Mouse (Mus musculus): ENCODE data around the gene Sumo1. TPM values are rescaled to one million over a fixed set of nuclear protein-coding genes. Genes with fewer than 3 reads are reported as not detected.

The Sumo1 gene
- total RNA-seq, 1 experiment, result 161 TPM

DNA sequence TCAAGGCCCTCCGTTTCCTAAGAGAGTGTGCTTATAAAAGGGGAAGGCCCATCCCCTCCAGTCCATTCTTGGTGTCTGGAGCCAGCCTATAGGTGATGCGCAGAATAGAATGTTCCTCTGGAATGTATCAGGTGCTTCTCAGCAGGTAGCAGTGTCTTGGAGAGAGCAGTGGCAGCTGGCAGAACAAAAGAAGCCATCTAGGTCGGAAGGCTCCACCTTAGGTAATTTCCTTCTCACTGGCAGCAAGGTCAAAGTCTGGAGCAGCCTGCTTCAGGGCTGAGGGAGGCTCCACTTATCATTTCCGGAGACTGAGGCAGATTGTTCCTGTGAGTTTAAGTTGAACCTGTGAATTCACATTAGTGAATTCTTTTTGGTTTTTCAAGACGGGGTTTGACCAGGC is 27.1 kb upstream of the Sumo1 start:
- TF ChIP-seq CHD2 (IDR thresholded peaks at IDR 0.05; ENCODE audit: low read depth, low read length), result peak; percentile 57; the same call in 1 of the 2 replicates
- TF ChIP-seq HCFC1 (IDR thresholded peaks at IDR 0.05; ENCODE audit: borderline replicate concordance, insufficient read depth, low read length), result 0 out of 2 replicates have a peak, but pooled peaks have one; percentile 26
- TF ChIP-seq ZNF384 (IDR thresholded peaks at IDR 0.05; ENCODE audit: low read depth, low read length), result no peak
- Histone ChIP-seq H3K4me3 (ENCODE audit: insufficient read depth in 1 of 2, low read depth in 1 of 2, low read length in 2 of 2, poor library complexity in 1 of 2, severe bottlenecking in 1 of 2) (peak overlapping the region in 1 of 2 experiments; percentile 42; a peak in 2 of 4 replicates), H3K27ac (ENCODE audit: insufficient read depth, low read depth, low read length, poor library complexity, severe bottlenecking) (peak overlapping the region; percentile 99), H3K9me3 (ENCODE audit: control insufficient read depth, insufficient read depth, low read depth, low read length) (no peaks in the 10 kb centered on the region), H3K9ac (ENCODE audit: insufficient read depth, low read depth, low read length, poor library complexity, severe bottlenecking) (peak overlapping the region; percentile 77; the same call in 1 of the 2 replicates), H3K36me3 (ENCODE audit: control insufficient read depth, insufficient read depth, low read length, poor library complexity, severe bottlenecking) (peaks cover 48% of the 10 kb centered on the region), H3K4me1 (ENCODE audit: control insufficient read depth in 2 of 2, insufficient read depth in 2 of 2, low read length in 2 of 2, poor library complexity in 1 of 2) (peaks cover 1 to 16% of the 10 kb centered on the region in 2 experiments; a peak in 3 of 4 replicates)
- DNase-seq (ENCODE audit: low read depth, low spot score), result peak; percentile 80
- in situ Hi-C loops (cut with MboI; ENCODE audit: low sequenced_read_pairs in 2 of 2, unreplicated experiment in 2 of 2), result no loop called here

DNA sequence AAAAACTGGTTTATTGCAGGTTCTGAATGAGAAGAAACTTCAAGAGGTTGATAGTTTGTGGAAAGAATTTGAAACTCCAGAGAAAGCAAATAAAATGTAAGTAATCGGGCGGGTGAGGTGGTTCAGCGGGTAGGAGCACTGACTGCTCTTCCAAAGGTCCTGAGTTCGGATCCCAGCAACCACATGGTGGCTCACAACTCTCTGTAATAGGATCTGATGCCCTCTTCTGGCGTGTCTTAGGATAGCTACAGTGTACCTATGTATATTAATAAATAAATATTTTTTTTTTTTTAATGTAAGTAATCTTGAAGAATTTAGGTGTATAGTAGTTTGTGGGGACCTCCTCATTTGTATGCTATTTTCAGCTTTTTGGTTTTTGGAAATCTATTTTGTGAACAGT is 19.8 kb upstream of the Sumo1 start:
- in situ Hi-C loops (cut with MboI; ENCODE audit: low sequenced_read_pairs in 2 of 2, unreplicated experiment in 2 of 2), result no loop called here
- peaks cover 0 to 4% of the 10 kb centered on the region in 2 experiments; a peak in 1 of 4 replicates for H3K4me1 ChIP-seq (ENCODE audit: control insufficient read depth in 2 of 2, insufficient read depth in 2 of 2, low read length in 2 of 2, poor library complexity in 1 of 2)
- DNase-seq (ENCODE audit: low read depth, low spot score), result no peak
- no peak for TF ChIP-seq ZNF384 (IDR thresholded peaks at IDR 0.05; ENCODE audit: low read depth, low read length)
- TF ChIP-seq CHD2 (IDR thresholded peaks at IDR 0.05; ENCODE audit: low read depth, low read length), result no peak
- TF ChIP-seq MAFK (IDR thresholded peaks at IDR 0.05; ENCODE audit: insufficient read depth, low read depth, low read length), result no peak
- TF ChIP-seq ZC3H11A (IDR thresholded peaks at IDR 0.05; ENCODE audit: borderline replicate concordance, low read depth, low read length), result no peak
- TF ChIP-seq HCFC1 (IDR thresholded peaks at IDR 0.05; ENCODE audit: borderline replicate concordance, insufficient read depth, low read length), result no peak
- peaks cover 36% of the 10 kb centered on the region for H3K36me3 ChIP-seq (ENCODE audit: control insufficient read depth, insufficient read depth, low read length, poor library complexity, severe bottlenecking)
- H3K9me3 ChIP-seq (ENCODE audit: control insufficient read depth, insufficient read depth, low read depth, low read length), result no peaks in the 10 kb centered on the region
- no peak overlapping the region for H3K4me3 ChIP-seq (ENCODE audit: insufficient read depth in 1 of 2, low read depth in 1 of 2, low read length in 2 of 2, poor library complexity in 1 of 2, severe bottlenecking in 1 of 2)
- H3K27ac ChIP-seq (ENCODE audit: insufficient read depth, low read depth, low read length, poor library complexity, severe bottlenecking), result no peak overlapping the region
- no peak overlapping the region for H3K9ac ChIP-seq (ENCODE audit: insufficient read depth, low read depth, low read length, poor library complexity, severe bottlenecking)

DNA sequence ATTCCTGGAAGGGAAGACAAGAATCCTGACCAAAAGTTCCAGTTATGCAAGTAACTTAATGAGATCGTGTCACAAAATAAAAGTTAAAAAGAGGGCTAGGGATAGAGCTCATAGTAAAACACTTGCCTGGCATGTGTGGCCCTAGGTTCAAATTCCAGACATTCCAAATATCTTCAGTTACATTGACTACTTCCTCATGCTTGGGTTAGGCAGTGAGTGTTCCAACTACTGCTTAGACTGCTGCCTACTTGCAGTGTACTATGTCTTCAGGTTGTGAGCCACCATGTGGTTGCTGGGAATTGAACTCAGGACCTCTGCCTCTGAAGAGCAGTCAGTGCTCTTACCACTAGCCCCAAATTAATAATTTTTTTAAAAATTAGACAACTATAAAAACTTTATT is 16.9 kb upstream of the Sumo1 start:
- in situ Hi-C loops (cut with MboI; ENCODE audit: low sequenced_read_pairs in 2 of 2, unreplicated experiment in 2 of 2), result no loop called here
- Histone ChIP-seq H3K4me1 (ENCODE audit: control insufficient read depth in 2 of 2, insufficient read depth in 2 of 2, low read length in 2 of 2, poor library complexity in 1 of 2) (no peaks in the 10 kb centered on the region; a peak in 1 of 4 replicates), H3K4me3 (ENCODE audit: insufficient read depth in 1 of 2, low read depth in 1 of 2, low read length in 2 of 2, poor library complexity in 1 of 2, severe bottlenecking in 1 of 2) (peak overlapping the region; percentile 55 to 84), H3K36me3 (ENCODE audit: control insufficient read depth, insufficient read depth, low read length, poor library complexity, severe bottlenecking) (peaks cover 27% of the 10 kb centered on the region), H3K9ac (ENCODE audit: insufficient read depth, low read depth, low read length, poor library complexity, severe bottlenecking) (peak overlapping the region; percentile 54), H3K9me3 (ENCODE audit: control insufficient read depth, insufficient read depth, low read depth, low read length) (no peaks in the 10 kb centered on the region), H3K27ac (ENCODE audit: insufficient read depth, low read depth, low read length, poor library complexity, severe bottlenecking) (no peak overlapping the region; the same call in 1 of the 2 replicates)
- no peak for DNase-seq (ENCODE audit: low read depth, low spot score)
- no peak for TF ChIP-seq MAFK (IDR thresholded peaks at IDR 0.05; ENCODE audit: insufficient read depth, low read depth, low read length)
- no peak for TF ChIP-seq HCFC1 (IDR thresholded peaks at IDR 0.05; ENCODE audit: borderline replicate concordance, insufficient read depth, low read length)
- no peak for TF ChIP-seq ZNF384 (IDR thresholded peaks at IDR 0.05; ENCODE audit: low read depth, low read length)
- TF ChIP-seq ZC3H11A (IDR thresholded peaks at IDR 0.05; ENCODE audit: borderline replicate concordance, low read depth, low read length), result no peak

GRCm38 (mm10) chr1:59684819-59685755 is 14.5 kb upstream of the Sumo1 start, which contains the start of gene Nop58:
Nop58 (plus strand) TSS chr1:59684971.
- TF ChIP-seq CHD2 (IDR thresholded peaks at IDR 0.05; ENCODE audit: low read depth, low read length), result peak; percentile 98
- TF ChIP-seq MAFK (IDR thresholded peaks at IDR 0.05; ENCODE audit: insufficient read depth, low read depth, low read length), result no peak
- TF ChIP-seq ZC3H11A (IDR thresholded peaks at IDR 0.05; ENCODE audit: borderline replicate concordance, low read depth, low read length), result no peak
- TF ChIP-seq ZNF384 (IDR thresholded peaks at IDR 0.05; ENCODE audit: low read depth, low read length), result peak; percentile 99
- TF ChIP-seq HCFC1 (IDR thresholded peaks at IDR 0.05; ENCODE audit: borderline replicate concordance, insufficient read depth, low read length), result peak; percentile 79
- DNase-seq (ENCODE audit: low read depth, low spot score), result peak; percentile 89
- H3K36me3 ChIP-seq (ENCODE audit: control insufficient read depth, insufficient read depth, low read length, poor library complexity, severe bottlenecking), result peaks cover 18% of the 10 kb centered on the region
- no peaks in the 10 kb centered on the region for H3K4me1 ChIP-seq (ENCODE audit: control insufficient read depth in 2 of 2, insufficient read depth in 2 of 2, low read length in 2 of 2, poor library complexity in 1 of 2)
- H3K4me3 ChIP-seq (ENCODE audit: insufficient read depth in 1 of 2, low read depth in 1 of 2, low read length in 2 of 2, poor library complexity in 1 of 2, severe bottlenecking in 1 of 2), result peak within 1 kb of the TSS; percentile 84 to 90
- peak within 1 kb of the TSS; percentile 90 for H3K27ac ChIP-seq (ENCODE audit: insufficient read depth, low read depth, low read length, poor library complexity, severe bottlenecking)
- in situ Hi-C loops (cut with MboI; ENCODE audit: low sequenced_read_pairs in 2 of 2, unreplicated experiment in 2 of 2), result no loop called here
- H3K9me3 ChIP-seq (ENCODE audit: control insufficient read depth, insufficient read depth, low read depth, low read length), result no peaks in the 10 kb centered on the region
- peak within 1 kb of the TSS; percentile 98 for H3K9ac ChIP-seq (ENCODE audit: insufficient read depth, low read depth, low read length, poor library complexity, severe bottlenecking)
